ENCODE assay signal across 25 mouse cellular contexts in the genomic region with DNA sequence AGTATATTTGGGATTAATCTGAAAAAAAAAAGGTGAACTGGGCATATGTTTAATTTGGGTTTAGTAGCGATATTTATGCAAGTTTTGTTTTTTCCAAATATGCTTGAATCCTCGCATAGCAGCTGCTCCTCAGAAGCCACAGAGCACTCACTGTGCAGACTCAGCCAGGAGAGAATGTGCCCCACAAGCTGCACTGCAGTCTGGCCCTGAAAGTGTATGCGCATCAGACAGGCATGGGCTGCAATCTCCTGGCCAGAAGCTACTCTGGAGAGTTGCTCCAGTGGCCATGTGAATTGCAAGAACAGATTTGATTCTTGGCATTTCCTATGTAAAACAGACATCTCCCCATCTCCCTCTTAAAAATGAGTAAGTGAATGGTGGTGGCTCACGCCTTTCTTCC.
A peak's percentile ranks its signal among the peaks of the same experiment; 100 is the strongest.
DNase-seq lines count a peak whose midpoint lies in the region; ATAC-seq and TF ChIP-seq lines count a peak whose summit lies in the region.
"Had no signal": no experiment of that assay in that cellular context is flagged by ENCODE, and none has a peak within 500 bp of the region (broad histone marks: within the 10 kb centered on the region; RNA-seq: fewer than 3 reads in every experiment).

No protein-coding gene starts in this region.

- peak; percentile 58; the same call in 1 of the 2 replicates for ATAC-seq in forebrain, postnatal 0 days
- ATAC-seq in megakaryocyte-erythroid progenitor cell, adult 5-6 weeks (replicated peaks; ENCODE audit: low FRiP score, low TSS enrichment, poor library complexity, severe bottlenecking): no peak
- ATAC-seq: CD4-positive, CD25-positive, alpha-beta regulatory T cell, adult 4 months; hindbrain, embryonic 16.5 days; inflammation-experienced regulatory T-cells, adult 6 months had no signal

- H3K36me3 ChIP-seq in forebrain, postnatal 0 days (ENCODE audit: insufficient read depth): no peaks in the 10 kb centered on the region
- no peaks in the 10 kb centered on the region for H3K36me3 ChIP-seq in forebrain, embryonic 10.5 days (replicated peaks)
- H3K36me3 ChIP-seq: embryonic facial prominence, embryonic 15.5 days; G1E; hindbrain, embryonic 12.5 days had no signal

- H3K4me1 ChIP-seq in forebrain, postnatal 0 days (ENCODE audit: insufficient read depth): no peaks in the 10 kb centered on the region
- no peaks in the 10 kb centered on the region for H3K4me1 ChIP-seq in forebrain, embryonic 10.5 days
- H3K4me1 ChIP-seq: embryonic facial prominence, embryonic 15.5 days; hindbrain, embryonic 12.5 days had no signal

- no peak overlapping the region for H3K27ac ChIP-seq in forebrain, postnatal 0 days (ENCODE audit: low read depth, low read length)
- H3K27ac ChIP-seq in forebrain, embryonic 10.5 days: no peak overlapping the region
- H3K27ac ChIP-seq: embryonic facial prominence, embryonic 15.5 days; gastrocnemius, adult 2 months; hindbrain, embryonic 12.5 days had no signal

- no peaks in the 10 kb centered on the region for H3K27me3 ChIP-seq in forebrain, postnatal 0 days (ENCODE audit: insufficient read depth, low read length)
- no peaks in the 10 kb centered on the region for H3K27me3 ChIP-seq in forebrain, embryonic 10.5 days (ENCODE audit: poor library complexity, severe bottlenecking)
- H3K27me3 ChIP-seq: embryonic facial prominence, embryonic 15.5 days; hindbrain, embryonic 12.5 days had no signal

- TF ChIP-seq CTCF in forebrain, postnatal 0 days (IDR thresholded peaks at IDR 0.05; ENCODE audit: low read depth): no peak

- no peak overlapping the region for H3K4me3 ChIP-seq in forebrain, postnatal 0 days (ENCODE audit: low read depth, low read length)
- no peak overlapping the region for H3K4me3 ChIP-seq in forebrain, embryonic 10.5 days
- H3K4me3 ChIP-seq: embryonic facial prominence, embryonic 15.5 days; erythroblast, embryonic 14.5 days; gastrocnemius, adult 2 months; hindbrain, embryonic 12.5 days had no signal

- H3K9ac ChIP-seq in forebrain, postnatal 0 days: no peak overlapping the region
- H3K9ac ChIP-seq: embryonic facial prominence, embryonic 15.5 days; hindbrain, embryonic 12.5 days had no signal

- DNase-seq in cerebellum, postnatal 10 days: peak; percentile 27 to 51
- no peak for DNase-seq in cerebellum, adult 11-12 months
- peak; percentile 53 for DNase-seq in forebrain, postnatal 0 days
- DNase-seq in forebrain, embryonic 10.5 days (ENCODE audit: extremely low spot score, low spot score): no peak
- peak; percentile 46 to 66 for DNase-seq in layer of hippocampus, adult 18-20 months (ENCODE audit: low spot score in 2 of 2)
- peak; percentile 51 for DNase-seq in layer of hippocampus, adult 9-11 months
- no peak for DNase-seq in heart, adult 8-10 months (ENCODE audit: low spot score)
- DNase-seq: adrenal gland, adult 8-10 months; adrenal gland, postnatal 36 days; B cell, adult 2 months; cerebellum, adult 2 months; cerebellum, postnatal 14 days; embryo, embryonic 11 days; gastrocnemius, adult 2 months; gastrocnemius, postnatal 25 days; heart, postnatal 10 days; heart, postnatal 4 days had no signal

- H3K4me2 ChIP-seq in forebrain, postnatal 0 days (ENCODE audit: low read depth): no peak overlapping the region
- H3K4me2 ChIP-seq: embryonic facial prominence, embryonic 15.5 days; hindbrain, embryonic 12.5 days had no signal

- H3K9me3 ChIP-seq in forebrain, postnatal 0 days (ENCODE audit: low read length): no peaks in the 10 kb centered on the region
- no peaks in the 10 kb centered on the region for H3K9me3 ChIP-seq in forebrain, embryonic 10.5 days
- H3K9me3 ChIP-seq: embryonic facial prominence, embryonic 15.5 days; hindbrain, embryonic 12.5 days had no signal

- 62% methylated on average over 4 of the region's 4 CpGs for WGBS in forebrain, postnatal 0 days
- 88% methylated on average over 4 of the region's 4 CpGs for WGBS in forebrain, embryonic 10.5 days

Comparison
In these comparisons a context has a peak if more than half of its experiments do, and no peak if none do; other contexts are left out.
1. DNase-seq: peak in cerebellum, postnatal 10 days (2 of 2), forebrain, postnatal 0 days (single experiment), layer of hippocampus, adult 18-20 months (2 of 2) and layer of hippocampus, adult 9-11 months (single experiment); none in cerebellum, adult 11-12 months (single experiment), forebrain, embryonic 10.5 days (single experiment) and heart, adult 8-10 months (single experiment).